Mouse (Mus musculus) hindlimb bud, embryonic 11.5 days (tissue): ENCODE measurements around the gene Bst2.
"Not testable (repeated sequence)": the region's sequence is repeated elsewhere in the genome, so short reads cannot be mapped to it uniquely, and the experiment has no call there.

Source experiments
- DNase-seq: peaks from one replicate; pipeline ENCODE4 v3.0.0-alpha.2; 2012; ENCODE audit warnings: low read depth, low spot score; ENCODE audit errors: extremely low spot score

Gene Bst2

DNA sequence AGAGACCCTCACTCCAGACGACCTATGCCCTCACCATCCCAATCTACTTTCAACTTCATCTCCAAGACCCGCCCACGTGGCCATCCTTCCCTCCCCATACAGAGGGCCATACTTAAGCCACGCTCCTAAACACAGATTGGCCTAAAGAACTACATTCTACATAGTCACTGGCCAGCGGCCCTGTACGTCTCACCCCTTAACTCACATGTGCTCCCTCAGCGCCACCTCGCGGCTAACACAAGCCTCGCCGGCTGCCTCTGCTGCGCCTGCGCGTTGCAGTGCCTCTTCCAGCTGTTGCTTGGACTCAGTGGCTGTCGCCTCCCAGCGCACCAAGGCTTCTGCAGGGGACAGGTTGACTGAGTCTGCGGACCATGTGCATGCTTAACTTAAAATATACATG is 15.6 kb downstream of the Bst2 start:
- peak; percentile 72 for DNase-seq

DNA sequence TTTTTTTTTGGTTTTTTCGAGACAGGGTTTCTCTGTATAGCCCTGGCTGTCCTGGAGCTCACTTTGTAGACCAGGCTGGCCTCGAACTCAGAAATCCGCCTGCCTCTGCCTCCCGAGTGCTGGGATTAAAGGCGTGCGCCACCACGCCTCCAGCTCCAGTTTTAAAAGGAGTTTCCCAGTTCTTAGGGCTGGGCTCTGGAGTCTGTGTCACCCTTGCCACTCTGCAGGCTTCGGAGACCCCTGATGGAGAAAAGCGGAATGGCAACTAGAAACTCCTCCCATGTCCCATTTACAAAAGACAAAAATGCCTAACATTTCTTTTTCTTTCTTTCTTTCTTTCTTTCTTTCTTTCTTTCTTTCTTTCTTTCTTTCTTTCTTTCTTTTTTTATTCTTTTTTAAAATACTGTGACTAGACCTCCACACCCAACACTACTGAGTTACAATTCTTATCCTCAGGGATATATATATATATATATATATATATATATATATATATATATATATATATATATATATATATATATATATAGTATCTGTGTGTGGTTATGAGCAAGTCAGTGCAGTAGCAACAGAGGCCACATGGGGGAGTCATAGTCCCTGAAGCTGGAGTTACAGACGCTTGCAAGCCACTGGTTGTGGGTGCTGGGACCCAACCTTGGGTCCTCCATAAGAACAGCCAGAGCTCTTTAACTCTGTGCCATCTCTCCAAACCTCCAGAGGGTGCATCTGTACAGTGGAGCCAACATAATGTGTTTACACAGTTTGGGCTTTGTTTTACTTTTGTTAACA is 18.0 kb downstream of the Bst2 start:
- DNase-seq = not testable (repeated sequence)

DNA sequence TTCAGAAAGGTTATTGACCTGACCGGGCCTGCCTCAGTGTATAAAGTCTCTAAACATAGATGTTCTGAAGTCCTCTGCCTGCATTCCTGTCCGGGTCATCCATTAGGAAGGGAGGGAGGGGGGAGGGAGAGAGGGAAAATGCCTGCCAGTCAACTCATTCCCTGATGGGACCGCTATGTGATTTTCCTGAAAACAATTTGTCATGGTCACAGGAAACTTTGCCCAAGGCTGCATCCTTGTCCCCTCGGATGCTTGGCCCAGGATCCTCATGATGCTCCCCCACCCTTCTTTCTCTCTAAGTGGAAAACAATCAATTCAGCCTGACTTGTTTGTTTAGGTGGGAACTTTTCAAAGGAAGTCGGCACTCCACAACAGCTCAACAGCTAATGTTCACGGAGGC is 20.5 kb downstream of the Bst2 start:
- DNase-seq = no peak

DNA sequence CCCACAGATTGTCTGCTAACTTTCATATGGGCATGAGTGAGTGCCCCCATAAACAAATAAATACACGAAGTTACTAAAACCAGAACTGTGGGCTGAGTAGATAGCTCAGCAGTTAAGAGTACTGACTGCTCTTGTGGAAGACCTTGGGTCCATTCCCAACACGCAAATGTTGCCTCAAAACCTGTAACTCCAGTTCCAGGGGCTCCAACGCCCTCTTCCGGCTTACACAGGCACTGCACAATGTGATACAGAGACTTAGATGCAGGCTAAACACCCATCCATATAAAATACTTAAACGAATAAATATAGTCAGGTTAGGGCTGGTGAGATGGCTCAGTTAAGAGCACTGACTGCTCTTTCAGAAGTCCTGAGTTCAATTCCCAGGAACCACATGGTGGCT is 22.2 kb downstream of the Bst2 start:
- no peak for DNase-seq

DNA sequence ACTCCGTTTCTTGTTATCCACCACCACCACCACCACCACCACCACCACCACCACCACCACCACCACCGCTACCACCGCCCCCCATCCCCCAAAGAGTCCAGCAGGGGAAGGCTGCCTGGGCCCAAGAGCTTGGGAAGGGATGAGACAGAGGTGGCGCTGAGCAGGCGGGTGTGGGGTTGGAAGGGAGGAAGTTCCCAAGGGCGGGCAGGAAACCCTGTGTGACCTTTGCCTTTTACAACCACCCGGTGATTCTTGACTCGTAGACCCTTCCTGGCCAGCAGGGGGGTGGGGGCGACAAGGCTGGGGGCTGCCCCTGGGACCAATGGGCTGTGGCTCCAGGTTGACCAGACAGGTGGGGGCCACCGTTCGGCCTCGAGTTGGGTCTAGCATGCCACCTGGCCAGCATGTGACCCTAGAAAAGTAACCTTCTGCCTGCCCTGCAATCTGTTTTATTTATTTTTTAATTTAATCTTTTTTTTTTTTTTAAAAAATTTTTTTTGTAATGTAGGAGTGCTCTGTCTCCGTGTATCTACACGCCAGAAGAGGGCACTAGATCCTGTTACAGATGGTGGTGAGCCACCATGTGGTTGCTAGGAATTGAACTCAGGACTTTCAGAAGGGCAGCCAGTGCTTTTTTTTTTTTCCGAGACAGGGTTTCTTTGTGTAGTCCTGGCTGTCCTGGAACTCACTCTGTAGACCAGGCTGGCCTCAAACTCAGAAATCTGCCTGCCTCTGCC is 24.1 kb downstream of the Bst2 start:
- DNase-seq = no peak

DNA sequence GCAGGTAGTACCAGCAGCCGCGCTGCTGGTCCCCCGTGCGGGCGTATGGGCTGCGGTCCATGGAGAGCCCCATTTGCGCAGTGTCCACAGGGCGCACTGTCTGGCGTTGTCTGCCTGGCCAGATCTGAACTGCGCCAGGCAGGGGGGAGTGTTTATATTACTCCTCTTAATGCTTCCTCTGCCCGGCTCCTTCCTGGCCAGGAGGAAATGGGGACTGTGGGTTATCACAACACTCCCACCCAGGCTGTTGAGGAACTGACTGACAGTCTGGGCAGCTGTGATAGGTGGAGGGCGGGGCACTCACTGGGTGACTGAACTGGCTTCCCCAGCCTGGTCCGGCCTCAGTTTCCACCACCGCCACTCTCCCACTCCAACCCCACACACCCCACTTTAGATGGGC is 25.6 kb downstream of the Bst2 start, which contains the start of gene Plvap:
Gene Plvap, minus strand, starts transcription at position 109 of the 400 bp plus-strand sequence.
- DNase-seq = no peak

DNA sequence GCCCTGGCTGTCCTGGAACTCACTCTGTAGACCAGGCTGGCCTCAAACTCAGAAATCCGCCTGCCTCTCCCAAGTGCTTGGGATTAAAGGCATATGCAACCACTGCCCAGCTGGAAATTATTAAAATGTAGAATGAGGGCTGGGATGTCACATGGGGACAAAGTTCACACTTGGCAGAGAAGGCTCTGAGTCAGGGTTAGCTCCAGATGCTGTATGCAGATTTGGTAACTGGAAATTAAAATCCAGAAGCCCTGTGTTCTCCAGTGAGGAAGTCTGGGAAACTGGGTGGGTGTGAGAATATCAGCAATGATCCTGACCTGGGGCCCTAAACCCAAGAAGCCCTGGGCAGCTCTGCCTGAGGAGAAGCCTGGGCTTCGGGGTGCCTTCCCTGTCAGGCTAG is 27.9 kb downstream of the Bst2 start:
- no peak for DNase-seq

DNA sequence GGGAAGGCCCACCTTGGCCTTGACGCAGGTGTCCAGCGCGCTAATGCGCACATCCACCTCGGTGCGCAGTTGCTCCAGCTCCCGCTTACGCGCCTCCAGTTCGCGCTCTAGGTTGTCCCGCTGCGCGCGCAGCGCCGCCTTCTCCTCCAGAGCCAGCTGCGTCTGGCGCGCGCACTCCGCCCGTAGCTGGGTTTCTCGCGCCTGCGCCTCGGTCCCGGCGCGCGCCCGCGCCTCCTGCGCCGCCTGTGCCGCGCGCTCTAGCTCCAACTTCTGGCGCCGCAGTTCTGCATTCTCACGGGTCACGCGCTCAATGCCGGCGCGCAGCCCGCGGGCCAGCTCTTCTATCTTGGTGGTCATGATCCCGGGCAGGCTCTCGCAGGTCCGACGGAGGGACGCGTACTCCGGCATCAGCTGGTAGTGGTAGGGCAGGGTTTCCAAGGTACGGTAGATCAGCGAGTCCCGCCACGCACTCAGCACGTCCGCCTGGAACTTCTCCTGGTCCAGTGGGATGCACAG is 29.6 kb downstream of the Bst2 start:
- DNase-seq = peak; percentile 64

DNA sequence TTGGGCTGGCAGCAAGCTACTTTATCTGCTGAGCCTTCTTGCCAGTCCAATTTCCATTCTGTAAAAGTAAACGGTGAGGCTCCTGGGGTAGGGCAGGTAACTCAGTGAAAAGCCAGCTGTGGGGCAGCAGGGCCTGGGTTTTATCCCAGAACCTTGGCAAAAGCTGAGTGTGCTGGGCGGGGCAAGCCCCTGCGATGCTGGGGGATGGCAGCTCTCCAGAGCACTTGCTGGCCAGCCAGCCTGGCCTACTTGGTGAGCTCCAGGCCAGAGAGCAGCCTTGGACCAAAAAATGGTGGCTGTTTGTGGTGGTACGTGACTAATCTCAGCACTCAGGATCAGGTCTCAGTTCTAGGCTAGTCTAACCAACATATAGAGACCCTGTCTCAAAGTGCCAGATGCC is 31.3 kb downstream of the Bst2 start:
- no peak for DNase-seq

DNA sequence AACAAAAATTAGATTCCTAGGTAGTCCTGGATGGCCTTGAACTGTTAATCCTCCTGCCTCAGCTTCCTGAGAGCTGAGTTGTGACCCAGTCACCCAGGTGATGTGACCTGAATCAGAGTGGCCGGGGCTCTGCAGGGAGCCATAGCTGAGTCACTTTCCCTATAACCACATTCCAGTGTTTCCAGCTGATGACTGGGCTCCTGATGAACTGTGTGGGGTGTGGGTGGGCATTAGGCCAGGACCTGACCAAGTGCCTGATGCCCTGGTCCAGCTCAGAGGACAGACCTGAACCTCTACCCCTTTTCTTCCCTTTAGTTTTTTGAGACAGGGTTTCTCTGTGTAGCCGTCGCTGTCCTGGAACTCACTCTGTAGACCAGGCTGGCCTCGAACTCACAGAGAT is 31.9 kb downstream of the Bst2 start:
- no peak for DNase-seq

DNA sequence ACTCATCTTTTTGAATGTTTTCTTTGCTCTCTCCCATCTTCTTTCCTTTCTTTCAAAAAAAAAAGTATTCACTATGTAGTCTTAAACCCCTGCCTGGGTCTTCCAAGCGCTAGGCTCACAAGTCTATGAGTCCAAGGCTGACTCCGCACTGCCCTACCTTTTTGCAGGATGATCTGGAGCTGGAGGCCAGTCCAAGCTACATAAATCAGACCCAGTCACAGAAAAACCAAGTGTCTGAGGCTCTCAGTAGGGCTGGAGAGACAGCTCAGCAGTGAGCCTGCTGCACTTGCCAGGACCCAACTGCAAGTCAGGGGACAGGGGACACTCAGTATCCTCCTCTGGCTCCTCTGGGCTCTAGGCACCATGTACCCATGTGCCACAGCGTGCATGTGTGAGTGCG is 32.9 kb downstream of the Bst2 start:
- no peak for DNase-seq

DNA sequence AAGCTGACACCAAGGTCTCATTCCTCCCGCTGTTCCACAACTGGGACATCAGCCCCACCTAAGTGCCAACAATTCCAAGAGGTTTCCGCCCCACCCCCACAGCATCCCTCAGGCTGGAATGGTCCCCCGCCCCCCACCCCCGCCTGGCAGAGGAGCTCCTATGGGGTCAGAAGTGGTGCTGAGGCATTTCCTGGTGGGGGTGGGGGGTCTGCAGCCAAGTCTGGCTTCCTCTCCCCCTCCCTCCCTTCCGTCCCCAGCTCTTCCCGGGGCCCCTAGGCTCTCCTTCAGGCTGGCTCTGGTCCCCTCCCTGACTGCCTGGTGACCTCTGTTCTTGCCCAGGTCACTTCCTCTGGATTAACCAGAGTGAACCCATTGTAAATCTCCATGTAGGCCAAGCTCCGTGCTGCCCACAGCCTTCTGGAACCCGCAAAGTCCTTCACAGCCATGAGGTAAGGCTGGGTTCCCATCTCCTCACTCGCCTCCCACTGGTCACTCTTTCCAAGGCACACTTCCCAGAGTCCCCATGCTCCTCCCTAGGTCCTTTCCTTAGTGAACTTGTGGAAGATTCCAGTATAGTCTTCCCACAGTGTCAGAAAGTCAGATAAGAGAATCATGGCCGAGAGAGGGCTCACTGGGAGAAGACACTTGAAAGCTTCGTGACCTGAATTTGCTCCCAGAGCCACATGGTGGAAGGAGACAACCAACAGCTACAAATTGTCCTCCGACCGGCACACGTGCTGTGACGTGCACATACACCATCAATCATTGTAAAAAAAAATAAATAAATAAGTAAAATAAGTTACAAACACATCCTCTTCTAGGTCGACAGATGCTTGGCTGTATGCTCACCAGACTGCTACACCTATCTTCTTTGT is 38.2 kb downstream of the Bst2 start:
- no peak for DNase-seq

DNA sequence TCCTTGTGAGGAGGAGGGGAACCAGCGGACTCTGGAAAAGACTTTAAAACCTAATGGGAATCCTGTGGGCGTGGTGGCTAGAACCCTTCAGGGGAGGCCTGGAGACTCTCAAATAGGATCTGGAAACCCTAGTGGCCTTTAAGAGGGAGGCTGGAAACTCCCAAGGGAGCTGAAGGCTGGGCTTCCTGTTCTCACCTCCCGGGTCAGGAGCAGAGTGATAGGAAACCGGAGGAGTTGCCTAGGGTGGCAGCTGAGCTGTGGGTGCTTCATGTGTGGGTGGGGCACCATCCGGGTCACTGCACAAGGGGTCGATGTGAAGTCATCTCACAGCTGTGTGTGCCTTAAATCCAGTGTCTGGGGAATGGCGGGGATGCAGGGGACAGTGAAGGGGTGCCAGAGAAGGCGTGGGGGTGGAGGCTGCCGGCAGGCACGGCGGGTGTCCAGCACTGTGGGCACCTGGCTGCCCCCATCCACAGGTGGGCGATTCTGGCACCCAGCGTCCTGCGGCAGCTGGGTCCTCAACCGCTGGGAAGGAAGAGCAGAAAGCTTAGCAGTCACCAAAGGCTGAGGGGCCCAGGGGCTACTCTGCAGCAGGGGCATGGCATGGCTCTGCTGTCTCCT is 39.3 kb downstream of the Bst2 start:
- no peak for DNase-seq

DNA sequence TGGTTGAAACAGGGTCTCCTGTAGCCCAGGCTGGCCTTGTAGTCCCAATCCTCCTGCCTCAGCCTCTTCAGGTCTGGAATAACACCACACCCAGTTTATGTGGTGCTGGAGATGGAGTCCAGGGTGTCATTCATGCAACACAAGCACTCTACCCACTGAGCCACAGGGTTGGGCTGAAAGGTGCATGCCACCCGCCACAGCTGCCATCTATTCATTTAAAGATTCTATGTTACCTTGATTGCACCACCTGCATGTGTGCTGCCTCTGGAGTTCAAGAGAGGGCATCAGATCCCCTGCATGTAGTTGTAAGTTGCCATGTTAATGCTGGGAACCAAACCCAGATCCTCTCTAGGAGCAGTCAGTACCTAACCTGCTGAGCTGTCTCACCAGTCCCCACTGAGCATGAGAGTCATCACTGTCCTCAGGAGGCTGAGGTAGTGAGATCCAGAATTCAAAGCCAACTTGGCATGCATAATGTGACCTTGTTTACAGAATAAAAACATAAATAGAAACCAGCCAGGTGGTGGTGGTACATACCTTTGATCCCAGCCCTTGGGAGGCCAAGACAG is 40.1 kb downstream of the Bst2 start:
- no peak for DNase-seq

DNA sequence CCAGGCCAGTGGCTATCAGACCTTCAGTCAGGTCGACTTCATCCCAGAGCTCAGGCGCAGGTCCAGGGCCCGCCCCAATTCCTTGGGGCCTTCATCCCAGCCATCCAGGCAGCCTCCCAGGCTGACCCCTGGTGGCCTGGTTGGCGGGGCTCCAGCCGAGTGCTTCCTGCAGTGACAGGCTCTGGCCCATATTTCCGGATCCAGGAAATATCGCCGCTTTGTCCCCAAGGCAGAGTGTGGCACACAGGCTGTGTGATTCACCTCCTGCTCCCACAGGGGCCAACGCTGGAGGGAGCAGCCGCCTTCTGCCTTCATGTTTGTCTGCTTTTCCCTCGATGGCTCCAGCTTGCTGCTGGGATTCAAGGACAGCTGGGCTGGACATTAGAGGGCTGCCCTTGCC is 40.8 kb downstream of the Bst2 start:
- no peak for DNase-seq

DNA sequence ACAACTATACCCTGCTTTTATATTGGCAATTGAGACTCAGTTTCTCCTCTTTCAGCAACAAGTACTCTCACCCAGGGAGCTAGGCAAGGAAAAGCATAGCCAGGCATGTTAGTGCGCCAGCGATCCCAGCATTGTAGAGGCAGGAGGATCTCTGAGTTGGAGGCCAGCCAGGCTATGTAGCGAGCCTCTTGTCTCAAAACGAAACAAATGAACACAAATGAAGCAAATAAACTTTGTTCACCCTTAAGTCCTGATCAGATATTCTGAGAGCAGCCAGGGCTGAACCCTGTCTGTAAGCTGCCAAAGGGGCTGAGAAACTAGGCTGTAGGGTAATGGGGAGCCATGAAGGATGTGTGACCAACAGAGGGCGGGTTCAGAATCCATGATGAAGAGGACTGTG is 41.4 kb downstream of the Bst2 start:
- DNase-seq = no peak

DNA sequence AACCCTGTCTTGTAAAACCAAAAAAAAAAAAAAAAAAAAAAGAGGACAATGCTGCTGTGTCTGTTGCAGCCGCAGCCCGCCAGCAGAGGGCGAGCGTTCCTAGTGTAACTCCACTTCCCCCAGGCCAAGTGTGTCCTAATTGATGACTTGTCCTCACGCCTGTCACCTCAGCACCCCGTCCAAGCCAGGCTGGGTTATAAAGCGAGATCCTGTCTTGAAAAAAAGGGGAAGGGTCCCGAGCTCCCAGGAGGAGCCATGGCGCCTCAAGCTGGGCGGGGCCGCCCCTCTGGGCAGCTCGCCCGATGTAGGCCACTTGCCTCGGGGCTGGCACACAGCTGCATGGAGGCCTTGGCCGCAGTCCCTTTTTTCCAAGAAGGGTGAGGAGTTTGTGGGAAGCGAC is 42.2 kb downstream of the Bst2 start:
- no peak for DNase-seq

DNA sequence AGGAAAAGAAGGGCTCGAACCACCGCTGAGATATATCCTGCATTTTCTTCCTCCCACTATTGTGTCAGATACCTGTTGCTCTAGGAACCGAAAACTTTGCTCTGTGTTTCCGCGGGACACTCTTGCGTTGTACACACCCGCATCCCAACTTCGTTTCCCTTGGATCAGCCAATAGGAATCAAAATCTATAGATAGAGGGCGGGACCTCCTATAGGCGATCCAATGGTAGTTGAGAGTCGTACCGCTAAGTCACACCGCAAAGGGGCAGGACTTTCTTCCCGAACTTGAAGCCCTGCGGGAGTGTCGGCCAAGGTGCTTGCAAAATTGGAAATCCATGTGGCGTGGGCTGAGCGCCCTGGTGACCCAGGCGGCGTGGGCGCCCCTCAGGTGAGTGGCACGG is 48.8 kb downstream of the Bst2 start:
- peak; percentile 97 for DNase-seq

DNA sequence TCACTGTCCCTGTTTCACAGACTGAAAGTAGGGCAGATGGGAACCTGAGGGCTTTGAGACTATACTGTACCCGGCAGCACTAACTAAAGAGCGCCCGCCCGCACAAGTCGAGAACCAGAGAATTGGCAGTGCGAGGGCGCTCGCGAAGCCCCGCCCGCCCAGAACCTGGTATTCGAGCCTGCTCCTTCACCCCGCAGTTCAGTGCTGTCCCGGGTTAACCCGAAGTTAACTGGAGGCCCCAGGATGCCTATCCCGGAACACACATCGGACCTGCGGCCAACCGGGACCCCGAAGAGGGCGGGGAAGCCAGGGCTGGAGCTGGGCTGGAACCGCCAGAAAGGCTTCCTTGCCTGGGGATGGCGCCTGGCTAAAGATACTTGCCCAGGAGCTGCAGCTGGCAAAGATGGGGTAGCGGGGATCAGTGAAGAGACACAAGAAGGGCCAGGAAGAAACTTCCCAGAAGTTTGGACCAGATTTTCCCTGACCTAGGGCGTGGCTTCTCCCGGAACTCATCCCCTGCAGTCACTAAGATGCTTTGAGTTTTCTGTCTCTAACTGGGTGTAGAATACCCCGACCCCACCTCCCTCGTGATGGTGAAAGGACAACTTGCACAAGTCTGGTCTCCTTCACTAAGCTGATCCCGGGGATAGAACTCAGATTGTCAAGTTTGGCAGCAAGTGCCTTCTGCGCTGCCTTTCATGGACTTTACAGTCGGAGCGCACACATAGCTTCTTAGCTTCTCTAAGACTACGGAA is 49.4 kb downstream of the Bst2 start, which contains the start of gene Gtpbp3:
Gene Gtpbp3, plus strand, starts transcription at position 413 of the 755 bp plus-strand sequence.
- no peak for DNase-seq

DNA sequence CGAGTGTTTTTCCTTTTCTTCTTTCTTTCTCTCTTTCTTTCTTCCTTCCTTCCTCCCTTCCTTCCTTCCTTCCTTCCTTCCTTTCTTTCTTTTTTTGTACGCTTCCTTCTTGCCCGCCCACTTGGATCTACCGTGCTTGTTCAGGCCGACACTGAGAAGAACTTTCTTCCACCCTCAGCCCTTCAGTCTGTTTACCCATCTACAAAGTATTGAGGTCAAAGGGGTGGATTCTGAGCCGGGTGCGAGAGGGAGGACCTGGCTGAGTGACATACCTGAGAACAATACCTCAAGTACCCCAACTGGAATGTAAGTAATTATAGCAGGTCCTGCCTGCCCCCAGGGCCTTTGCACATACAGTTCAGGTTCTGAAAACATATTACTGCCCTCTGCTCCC is 51.1 kb downstream of the Bst2 start:
- DNase-seq = no peak
